Mouse (Mus musculus): ENCODE measurements around the gene Ankrd63.

- TF ChIP-seq CTCF (IDR thresholded peaks at IDR 0.05; ENCODE audit: low read depth, low read length) (no peak), POLR2A (IDR thresholded peaks at IDR 0.05; ENCODE audit: borderline replicate concordance, low read depth, low read length) (no peak)
Measured at GRCm38 (mm10) chr2:118729816-118730621, 26.3 kb upstream of the Ankrd63 start.
